Mouse (Mus musculus) heart, adult 2 months (tissue): ENCODE results near the gene Cpt1a.

ENCODE experiments used
- CTCF ChIP-seq: fragments of 200-600 bp; IDR thresholded peaks from 2 replicates; pipeline ENCODE4 v1.8.1; 2022; ENCODE audit warnings: antibody characterized with exemption, mild to moderate bottlenecking, moderate library complexity
- POLR2A ChIP-seq: fragments of 200-500 bp; IDR thresholded peaks from 2 replicates; pipeline ENCODE4 v1.6.1; 2011; ENCODE audit warnings: mild to moderate bottlenecking, low read depth, low read length, control low read depth; ENCODE audit not compliant: insufficient read depth

- TF ChIP-seq POLR2A (peak; percentile 79), CTCF (0 out of 2 replicates have a peak, but pooled peaks have one; percentile 4)
These were observed 39.3 kb upstream of the Cpt1a start, which contains the start of the genes Mrpl21 and Ighmbp2 for GRCm38 (mm10) chr19:3282572-3283467.
